Mouse (Mus musculus) lung, embryonic 16.5 days (tissue): ENCODE measurements around the gene B4galt2. TPM values are rescaled to one million over a fixed set of nuclear protein-coding genes. Genes with fewer than 3 reads are reported as not detected.

Experiments
- ATAC-seq: fragments of 200-750 bp; cut with Nextera tagmentation; 2 replicates; pipeline ENCODE4 v1.8.0; 2017; ENCODE audit warnings: low read depth, mild to moderate bottlenecking, moderate library complexity
- H3K27ac ChIP-seq: fragments of 300-500 bp; sonication (generic); 2 replicates; pipeline ENCODE4 v1.5.1; 2014; ENCODE audit warnings: mild to moderate bottlenecking, control low read depth, low read length
- H3K27me3 ChIP-seq: fragments of 300-500 bp; sonication (generic); 2 replicates; pipeline ENCODE4 v1.6.1; 2014; ENCODE audit warnings: low read depth, low read length, mixed read lengths; ENCODE audit not compliant: control insufficient read depth, insufficient read depth
- H3K36me3 ChIP-seq: fragments of 300-500 bp; sonication (generic); 2 replicates; pipeline ENCODE4 v1.6.1; 2014; ENCODE audit warnings: low read length; ENCODE audit not compliant: control insufficient read depth, insufficient read depth
- H3K4me1 ChIP-seq: fragments of 300-500 bp; sonication (generic); replicated peaks from 2 replicates; pipeline ENCODE4 v1.6.1; 2014; ENCODE audit warnings: low read length, mixed read lengths; ENCODE audit not compliant: control insufficient read depth, insufficient read depth
- H3K4me2 ChIP-seq: fragments of 300-500 bp; sonication (generic); 2 replicates; pipeline ENCODE4 v1.6.1; 2014; ENCODE audit warnings: low read depth, low read length, control low read depth
- H3K4me3 ChIP-seq: fragments of 300-500 bp; sonication (generic); 2 replicates; pipeline ENCODE4 v1.5.1; 2014; ENCODE audit warnings: mild to moderate bottlenecking, low read length, control low read depth
- H3K9ac ChIP-seq: fragments of 300-500 bp; sonication (generic); 2 replicates; pipeline ENCODE4 v1.6.1; 2014; ENCODE audit warnings: low read length, control low read depth
- H3K9me3 ChIP-seq: fragments of 300-500 bp; sonication (generic); 2 replicates; pipeline ENCODE4 v1.6.1; 2016; ENCODE audit warnings: low read length; ENCODE audit not compliant: control insufficient read depth
- WGBS: fragments of 180-500 bp; shearing (Covaris S2); extraction: QIAGEN DNeasy Blood & Tissue Kit; methylation state at CpG from one replicate; pipeline ENCODE4 v1.1.7; 2014; 5-methylcytosine and 5-hydroxymethylcytosine counted together
- polyA plus RNA-seq: library from polyadenylated mRNA; unstranded; fragments of >200 nt; fragmentation: Nextera tagmentation; extraction: Ambion mirVana; gene quantifications from 2 replicates; pipeline ENCODE4 v1.2.1, GENCODE M21; 2015

The B4galt2 gene
- polyA plus RNA-seq, 1 experiment from 2014 or later: 12.0 TPM

- Histone ChIP-seq H3K27ac (no peak overlapping the region), H3K4me2 (no peak overlapping the region), H3K27me3 (peaks cover 5% of the 10 kb centered on the region; the same call in 1 of the 2 replicates)
Observed at GRCm38 (mm10) chr4:117831920-117832691, 51.2 kb downstream of the B4galt2 start.

GRCm38 (mm10) chr4:117831499-117831898 is 51.8 kb downstream of the B4galt2 start:
- no peak overlapping the region for H3K4me3 ChIP-seq
- no peaks in the 10 kb centered on the region for H3K36me3 ChIP-seq
- no peak overlapping the region for H3K27ac ChIP-seq
- no peak for ATAC-seq
- no peak overlapping the region for H3K4me2 ChIP-seq
- peaks cover 18% of the 10 kb centered on the region for H3K4me1 ChIP-seq
- H3K27me3 ChIP-seq: peaks cover 5% of the 10 kb centered on the region; the same call in 1 of the 2 replicates
- no peaks in the 10 kb centered on the region for H3K9me3 ChIP-seq
- no peak overlapping the region for H3K9ac ChIP-seq
- 63% methylated on average over 2 of the region's 2 CpGs for WGBS

More at GRCm38 (mm10) chr4:117831920-117832691, 51.2 kb downstream of the B4galt2 start:
- Histone ChIP-seq H3K36me3 (no peaks in the 10 kb centered on the region), H3K9me3 (no peaks in the 10 kb centered on the region), H3K4me3 (no peak overlapping the region), H3K9ac (no peak overlapping the region), H3K4me1 (peaks cover 21% of the 10 kb centered on the region)
- no peak for ATAC-seq
- WGBS: 69% methylated on average over 9 of the region's 9 CpGs

DNA sequence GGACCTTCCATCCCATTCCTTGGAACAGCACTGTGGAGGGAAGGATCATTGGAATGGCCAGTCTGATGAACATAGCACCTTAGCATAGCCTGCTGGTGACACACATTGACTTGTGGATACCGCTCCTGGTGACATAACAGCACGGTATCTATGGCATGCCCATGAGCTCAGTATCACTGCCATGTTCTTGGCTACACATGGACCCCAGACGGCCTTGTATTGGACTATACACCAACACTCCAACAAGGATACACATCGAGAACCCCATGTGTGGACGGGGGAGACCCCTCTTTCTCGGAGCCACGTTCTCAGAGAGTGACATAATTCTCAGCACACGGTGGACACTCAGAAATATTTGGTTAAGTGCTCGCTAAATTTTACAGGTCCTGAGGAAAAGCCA is 52.5 kb downstream of the B4galt2 start:
- Histone ChIP-seq H3K4me1 (peaks cover 18% of the 10 kb centered on the region), H3K4me2 (no peak overlapping the region), H3K9ac (no peak overlapping the region), H3K36me3 (no peaks in the 10 kb centered on the region), H3K9me3 (no peaks in the 10 kb centered on the region), H3K4me3 (no peak overlapping the region), H3K27me3 (peaks cover 5% of the 10 kb centered on the region; the same call in 1 of the 2 replicates), H3K27ac (no peak overlapping the region)
- 87% methylated on average over 9 of the region's 9 CpGs for WGBS
- no peak for ATAC-seq

DNA sequence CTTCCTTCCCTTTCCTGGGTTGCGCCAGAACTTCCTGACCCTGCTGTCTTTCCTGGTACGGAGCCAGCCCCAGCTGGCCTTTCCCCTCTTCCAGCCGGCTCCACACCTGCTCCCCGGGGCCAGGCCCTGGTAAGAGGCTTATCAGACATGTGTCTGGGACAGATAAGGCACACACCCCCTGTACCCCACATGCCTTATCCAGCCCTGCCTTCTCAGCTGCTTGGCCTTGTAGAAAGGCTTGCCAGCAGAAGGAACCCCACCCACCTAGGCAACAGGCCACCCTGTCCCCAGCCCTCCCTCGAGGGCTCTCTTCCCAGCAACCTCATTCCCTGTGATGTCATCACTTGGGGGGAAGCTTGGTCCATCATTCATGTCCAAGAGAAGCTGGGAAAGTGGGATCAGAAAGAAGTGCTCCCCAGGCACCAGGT is 53.1 kb downstream of the B4galt2 start:
- WGBS: 3% methylated on average over 5 of the region's 5 CpGs
- peak; percentile 48 for ATAC-seq
- H3K4me1 ChIP-seq: peaks cover 18% of the 10 kb centered on the region
- no peak overlapping the region for H3K9ac ChIP-seq
- H3K27me3 ChIP-seq: peaks cover 5% of the 10 kb centered on the region; the same call in 1 of the 2 replicates
- H3K4me3 ChIP-seq: no peak overlapping the region
- H3K27ac ChIP-seq: no peak overlapping the region
- peak overlapping the region; percentile 7; the same call in 1 of the 2 replicates for H3K4me2 ChIP-seq
- H3K9me3 ChIP-seq: no peaks in the 10 kb centered on the region
- H3K36me3 ChIP-seq: no peaks in the 10 kb centered on the region

DNA sequence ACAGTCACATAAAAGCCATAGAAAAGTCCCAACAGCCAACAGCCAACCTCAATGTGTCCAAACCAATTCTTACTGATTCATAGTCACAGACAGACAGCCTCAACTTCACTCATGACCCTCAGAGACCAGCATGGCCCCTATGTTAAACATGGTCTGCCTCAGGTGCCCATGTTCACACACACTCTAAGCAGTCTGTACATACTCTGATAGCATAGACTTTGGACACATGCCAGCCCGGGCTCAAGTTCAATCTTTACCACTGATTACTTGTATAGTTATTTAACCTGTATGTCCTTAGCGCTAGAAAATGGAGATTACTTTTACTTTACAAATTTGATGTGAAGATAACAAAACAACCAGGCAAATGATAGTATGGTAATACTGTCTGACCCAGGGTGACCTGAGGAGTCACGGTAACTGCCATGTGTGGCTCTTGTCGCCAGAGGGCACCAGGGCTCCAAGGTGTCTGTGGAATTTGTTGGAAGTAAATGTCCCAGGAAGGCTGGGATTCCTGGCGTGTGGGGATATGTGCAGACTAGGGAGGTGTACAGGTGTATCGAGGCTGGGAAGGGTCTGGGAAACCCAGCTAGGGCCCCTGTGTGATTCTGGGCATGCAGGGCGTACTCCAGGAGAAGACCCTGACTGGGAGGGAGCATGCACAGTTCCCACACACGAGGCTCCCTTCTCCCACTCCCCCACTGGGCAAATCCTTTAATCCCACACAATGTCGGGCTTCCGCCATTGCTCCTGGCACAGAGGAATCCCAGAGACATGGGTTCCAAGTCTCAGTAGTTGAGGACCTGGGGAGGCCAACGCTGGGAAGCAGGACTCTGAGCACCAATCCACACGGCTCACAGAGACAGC is 53.8 kb downstream of the B4galt2 start:
- Histone ChIP-seq H3K4me2 (peak overlapping the region; percentile 7; the same call in 1 of the 2 replicates), H3K27me3 (peaks cover 5% of the 10 kb centered on the region; the same call in 1 of the 2 replicates), H3K4me1 (peaks cover 14% of the 10 kb centered on the region), H3K9me3 (no peaks in the 10 kb centered on the region), H3K4me3 (no peak overlapping the region), H3K9ac (no peak overlapping the region), H3K27ac (no peak overlapping the region), H3K36me3 (no peaks in the 10 kb centered on the region)
- WGBS: 7% methylated on average over 12 of the region's 12 CpGs
- ATAC-seq: peak; percentile 57

- Histone ChIP-seq H3K27me3 (peaks cover 5% of the 10 kb centered on the region; the same call in 1 of the 2 replicates), H3K4me1 (peaks cover 13% of the 10 kb centered on the region), H3K4me2 (no peak overlapping the region), H3K27ac (no peak overlapping the region), H3K36me3 (no peaks in the 10 kb centered on the region), H3K4me3 (no peak overlapping the region), H3K9me3 (no peaks in the 10 kb centered on the region), H3K9ac (no peak overlapping the region)
- ATAC-seq: no peak
- WGBS: 37% methylated on average over 8 of the region's 8 CpGs
Observed at GRCm38 (mm10) chr4:117828572-117829145, 54.6 kb downstream of the B4galt2 start.

Other genes starting within 250 kb of the B4galt2 start
- gene Dmap1, start 201.2 kb downstream of the B4galt2 start, polyA plus RNA-seq: 56.1 and 57.3 TPM in 2 replicates
- gene Gm12845, start 159.1 kb downstream of the B4galt2 start, polyA plus RNA-seq: not detected in 2 replicates
- gene Klf17, start 117.8 kb downstream of the B4galt2 start, polyA plus RNA-seq: not detected in 2 replicates
- 9.1 and 9.2 TPM in 2 replicates for gene Slc6a9, start 49.0 kb downstream of the B4galt2 start, polyA plus RNA-seq
- 2.0 and 3.0 TPM in 2 replicates for gene Ccdc24, start 10.9 kb downstream of the B4galt2 start, polyA plus RNA-seq
- gene Atp6v0b, start 3.8 kb upstream of the B4galt2 start, polyA plus RNA-seq: 180 and 204 TPM in 2 replicates
- gene Dph2, start 8.5 kb upstream of the B4galt2 start, polyA plus RNA-seq: 16.2 and 17.9 TPM in 2 replicates
- gene Ipo13, start 31.5 kb upstream of the B4galt2 start, polyA plus RNA-seq: 41.5 and 44.4 TPM in 2 replicates
- 3.2 and 3.7 TPM in 2 replicates for gene Artn, start 46.3 kb upstream of the B4galt2 start, polyA plus RNA-seq